Mouse (Mus musculus) heart, adult 2 months (tissue): ENCODE measurements around the gene Ccdc13. TPM values are rescaled to one million over a fixed set of nuclear protein-coding genes. Genes with fewer than 3 reads are reported as not detected.

Experiments
- DNase-seq, 2 experiments: peaks; one replicate each; pipeline ENCODE4 v3.0.0; 2021
- H3K27ac ChIP-seq: fragments of 200-600 bp; 2 replicates; pipeline ENCODE4 v1.8.1; 2022
- H3K27me3 ChIP-seq: fragments of 200-500 bp; 2 replicates; pipeline ENCODE4 v1.6.1; 2012; ENCODE audit warnings: mild to moderate bottlenecking, low read length, inconsistent platforms, mixed read lengths; ENCODE audit not compliant: control insufficient read depth, insufficient read depth
- H3K36me3 ChIP-seq: fragments of 200-500 bp; 2 replicates; pipeline ENCODE4 v1.6.1; 2012; ENCODE audit warnings: low read length, inconsistent platforms; ENCODE audit not compliant: control insufficient read depth, insufficient read depth
- H3K4me1 ChIP-seq: fragments of 200-500 bp; 2 replicates; pipeline ENCODE4 v1.6.1; 2011; ENCODE audit warnings: low read length; ENCODE audit not compliant: control insufficient read depth, insufficient read depth
- H3K4me3 ChIP-seq: fragments of 200-600 bp; 2 replicates; pipeline ENCODE4 v1.8.1; 2022
- H3K79me2 ChIP-seq: fragments of 200-500 bp; replicated peaks from 2 replicates; pipeline ENCODE4 v1.6.1; 2012; ENCODE audit warnings: mild to moderate bottlenecking, inconsistent platforms, low read length, moderate library complexity, mixed read lengths; ENCODE audit not compliant: control insufficient read depth, insufficient read depth
- H3K9ac ChIP-seq: fragments of 200-500 bp; 2 replicates; pipeline ENCODE4 v1.6.1; 2012; ENCODE audit warnings: low read depth, mild to moderate bottlenecking, control low read depth, inconsistent platforms, low read length, mixed read lengths
- CTCF ChIP-seq: fragments of 200-600 bp; IDR thresholded peaks from 2 replicates; pipeline ENCODE4 v1.8.1; 2022; ENCODE audit warnings: antibody characterized with exemption, mild to moderate bottlenecking, moderate library complexity
- EP300 ChIP-seq: fragments of 200-500 bp; IDR thresholded peaks from 2 replicates; pipeline ENCODE4 v1.6.1; 2011; ENCODE audit warnings: low read depth, low read length, control low read depth; ENCODE audit not compliant: insufficient read depth
- POLR2A ChIP-seq: fragments of 200-500 bp; IDR thresholded peaks from 2 replicates; pipeline ENCODE4 v1.6.1; 2011; ENCODE audit warnings: mild to moderate bottlenecking, low read depth, low read length, control low read depth; ENCODE audit not compliant: insufficient read depth
- WGBS: fragments of 180-500 bp; shearing (Covaris S2); methylation state at CpG from one replicate; pipeline ENCODE4 v1.1.7; 2018; 5-methylcytosine and 5-hydroxymethylcytosine counted together
- intact Hi-C: fragments of 180-260 bp; cut with DNase I; formaldehyde crosslinking; loops from one replicate; pipeline ENCODE4 v1.15.1; 2025
- polyA plus RNA-seq: library from polyadenylated mRNA; depleted of rRNA; stranded (reverse); fragments of >200 nt; gene quantifications from 2 replicates; pipeline ENCODE4 v1.2.3, GENCODE M21; 2012
- total RNA-seq, 2 experiments: library from RNA; stranded (reverse); gene quantifications; 2 replicates each; pipeline ENCODE4 v1.2.3; 2021

Ccdc13 gene
- total and polyA plus RNA-seq, 3 experiments: 0.49 TPM; not detected in 2

GRCm38 (mm10) chr9:121807546-121807945 is 31.7 kb downstream of the Ccdc13 start:
- Histone ChIP-seq H3K79me2 (no peaks in the 10 kb centered on the region), H3K36me3 (no peaks in the 10 kb centered on the region), H3K27ac (no peak overlapping the region), H3K27me3 (no peaks in the 10 kb centered on the region), H3K9ac (no peak overlapping the region), H3K4me1 (no peaks in the 10 kb centered on the region), H3K4me3 (no peak overlapping the region)
- DNase-seq: no peak
- intact Hi-C loops: no loop called here
- no peak for TF ChIP-seq POLR2A
- TF ChIP-seq CTCF: no peak
- WGBS: 72% methylated on average over 1 of the region's 1 CpGs

GRCm38 (mm10) chr9:121802747-121803146 is 36.5 kb downstream of the Ccdc13 start:
- Histone ChIP-seq H3K27ac (no peak overlapping the region), H3K27me3 (no peaks in the 10 kb centered on the region), H3K9ac (no peak overlapping the region), H3K79me2 (no peaks in the 10 kb centered on the region), H3K4me3 (no peak overlapping the region), H3K4me1 (no peaks in the 10 kb centered on the region), H3K36me3 (no peaks in the 10 kb centered on the region)
- 52% methylated on average over 7 of the region's 7 CpGs for WGBS
- no peak for DNase-seq
- intact Hi-C loops: no loop called here
- TF ChIP-seq POLR2A (no peak), CTCF (no peak), EP300 (no peak)

GRCm38 (mm10) chr9:121798887-121799520 is 40.3 kb downstream of the Ccdc13 start:
- H3K27ac ChIP-seq: no peak overlapping the region
- TF ChIP-seq EP300 (no peak), POLR2A (no peak), CTCF (no peak)
- no peaks in the 10 kb centered on the region for H3K36me3 ChIP-seq
- DNase-seq: no peak
- H3K27me3 ChIP-seq: no peaks in the 10 kb centered on the region
- H3K79me2 ChIP-seq: no peaks in the 10 kb centered on the region
- intact Hi-C loops: no loop called here
- no peak overlapping the region for H3K9ac ChIP-seq
- WGBS: 46% methylated on average over 6 of the region's 6 CpGs
- peaks cover 5% of the 10 kb centered on the region; the same call in 1 of the 2 replicates for H3K4me1 ChIP-seq
- no peak overlapping the region for H3K4me3 ChIP-seq

- Histone ChIP-seq H3K36me3 (no peaks in the 10 kb centered on the region), H3K27me3 (no peaks in the 10 kb centered on the region), H3K4me1 (peaks cover 5% of the 10 kb centered on the region; the same call in 1 of the 2 replicates), H3K9ac (no peak overlapping the region), H3K4me3 (no peak overlapping the region), H3K27ac (no peak overlapping the region), H3K79me2 (no peaks in the 10 kb centered on the region)
- intact Hi-C loops: no loop called here
- no peak for TF ChIP-seq EP300
- TF ChIP-seq POLR2A: no peak
- no peak for TF ChIP-seq CTCF
- WGBS: 42% methylated on average over 12 of the region's 12 CpGs
- DNase-seq: no peak
Measured at GRCm38 (mm10) chr9:121797722-121798121, 41.5 kb downstream of the Ccdc13 start.

GRCm38 (mm10) chr9:121794972-121795539 is 44.2 kb downstream of the Ccdc13 start:
- peak overlapping the region; percentile 67 for H3K27ac ChIP-seq
- no peak overlapping the region for H3K9ac ChIP-seq
- no peaks in the 10 kb centered on the region for H3K36me3 ChIP-seq
- TF ChIP-seq CTCF (no peak), EP300 (peak; percentile 84; the same call in 1 of the 2 replicates), POLR2A (0 out of 2 replicates have a peak, but pooled peaks have one; percentile 25)
- H3K79me2 ChIP-seq: no peaks in the 10 kb centered on the region
- H3K27me3 ChIP-seq: no peaks in the 10 kb centered on the region
- WGBS: 15% methylated on average over 1 of the region's 1 CpGs
- H3K4me1 ChIP-seq: peaks cover 5% of the 10 kb centered on the region; the same call in 1 of the 2 replicates
- peak; percentile 67 to 73 for DNase-seq
- no peak overlapping the region for H3K4me3 ChIP-seq
- intact Hi-C loops: no loop called here

GRCm38 (mm10) chr9:121791757-121792521 is 47.3 kb downstream of the Ccdc13 start, which contains the start of gene Hhatl:
Gene Hhatl (minus strand): TSS chr9:121792507.
- peak within 1 kb of the TSS; percentile 48 for H3K4me3 ChIP-seq
- TF ChIP-seq POLR2A (peak; percentile 46; the same call in 1 of the 2 replicates), CTCF (no peak), EP300 (no peak)

More at GRCm38 (mm10) chr9:121791757-121792521, 47.3 kb downstream of the Ccdc13 start, which contains the start of gene Hhatl:
- H3K79me2 ChIP-seq: no peaks in the 10 kb centered on the region
- 30% methylated on average over 24 of the region's 24 CpGs for WGBS
- H3K9ac ChIP-seq: peak within 1 kb of the TSS; percentile 75
- H3K36me3 ChIP-seq: no peaks in the 10 kb centered on the region
- peak; percentile 56 to 60 for DNase-seq
- H3K27ac ChIP-seq: peak within 1 kb of the TSS; percentile 95
- intact Hi-C loops: loop anchor here (2.0 kb wide), 1 partner anchor 15 kb away; the partner anchor contains the start of gene Klhl40
- H3K4me1 ChIP-seq: peaks cover 5% of the 10 kb centered on the region; the same call in 1 of the 2 replicates
- H3K27me3 ChIP-seq: no peaks in the 10 kb centered on the region
